Mouse (Mus musculus): Measurements from ENCODE around the gene Cd99l2.

DNA sequence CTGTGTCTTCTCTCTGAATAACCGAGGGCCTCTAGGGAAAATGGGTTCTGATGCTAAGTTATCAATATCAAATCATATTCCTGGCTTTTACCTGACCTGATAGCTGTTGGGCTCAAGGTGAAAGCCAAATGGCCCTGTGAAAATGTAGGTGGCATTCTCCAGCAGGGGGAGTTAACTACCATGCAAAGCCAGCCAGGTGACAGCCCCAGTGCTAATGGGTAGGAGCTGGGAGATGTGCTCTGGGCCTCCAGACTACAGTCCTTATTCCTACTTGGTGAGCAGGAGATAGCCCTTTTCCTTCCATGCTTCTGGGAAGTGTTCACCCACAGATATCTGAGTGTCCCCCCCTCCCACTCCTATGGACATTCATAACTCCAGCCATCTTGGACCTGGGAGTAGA is 67.8 kb downstream of the Cd99l2 start:
- TF ChIP-seq EP300 (IDR thresholded peaks at IDR 0.05) (no peak), CTCF (IDR thresholded peaks at IDR 0.05) (peak; percentile 38; the same call in 1 of the 2 replicates)
